ENCODE assay signal across 12 mouse cellular contexts in the genomic region with DNA sequence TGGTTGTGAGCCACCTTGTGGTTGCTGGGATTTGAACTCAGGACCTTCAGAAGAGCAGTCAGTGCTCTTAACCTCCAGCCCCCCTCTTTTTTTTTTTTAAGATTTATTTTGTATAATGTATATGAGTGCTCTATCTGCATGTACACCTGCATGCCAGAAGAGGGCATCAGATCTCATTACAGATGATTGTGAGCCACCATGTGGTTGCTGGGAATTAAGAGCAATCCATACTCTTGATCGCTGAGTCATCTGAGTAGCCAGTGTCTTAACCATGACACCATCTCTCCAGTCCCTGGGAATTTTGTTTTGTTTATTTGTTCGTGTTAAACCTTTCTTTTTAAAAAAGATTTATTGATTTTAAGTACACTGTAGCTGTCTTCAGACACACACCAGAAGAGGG. TPM values are rescaled to one million over a fixed set of nuclear protein-coding genes. Genes with fewer than 3 reads are reported as not detected.
DNase-seq lines count a peak whose midpoint lies in the region; ATAC-seq and TF ChIP-seq lines count a peak whose summit lies in the region.
"Not testable (repeated sequence)": the region's sequence is repeated elsewhere in the genome, so short reads cannot be mapped to it uniquely, and the experiment has no call there.
"Had no signal": no experiment of that assay in that cellular context is flagged by ENCODE, and none has a peak within 500 bp of the region (broad histone marks: within the 10 kb centered on the region; RNA-seq: fewer than 3 reads in every experiment).

No protein-coding gene starts in this region.

- not testable (repeated sequence) for H3K27me3 ChIP-seq in MEL (ENCODE audit: control insufficient read depth in 1 of 2, insufficient read depth in 2 of 2, low read length in 2 of 2); kidney, embryonic 16.5 days (ENCODE audit: insufficient read depth, low read length); liver, postnatal 0 days (ENCODE audit: insufficient read depth, low read length); midbrain, postnatal 0 days (ENCODE audit: insufficient read depth, low read length)

- not testable (repeated sequence) for TF ChIP-seq POLR2A in MEL (IDR thresholded peaks at IDR 0.05; ENCODE audit: control insufficient read depth in 1 of 2, insufficient read depth in 1 of 2, low read depth in 1 of 2, low read length in 2 of 2, poor library complexity in 1 of 2)

- not testable (repeated sequence) for H3K4me3 ChIP-seq in MEL (ENCODE audit: control insufficient read depth in 1 of 2, insufficient read depth in 1 of 2, low read depth in 2 of 2, low read length in 2 of 2); kidney, embryonic 16.5 days (ENCODE audit: low read length); liver, postnatal 0 days (ENCODE audit: low read depth, low read length); midbrain, postnatal 0 days (ENCODE audit: low read depth, low read length)

- TF ChIP-seq EP300 in MEL (IDR thresholded peaks at IDR 0.05; ENCODE audit: low read depth in 1 of 2, low read length in 2 of 2); liver, postnatal 0 days (IDR thresholded peaks at IDR 0.05; ENCODE audit: low read depth): not testable (repeated sequence)

- not testable (repeated sequence) for TF ChIP-seq RAD21 in MEL (IDR thresholded peaks at IDR 0.05; ENCODE audit: low read depth, low read length)

- TF ChIP-seq CTCF in MEL (IDR thresholded peaks at IDR 0.05 in 2 of 3, conservative IDR thresholded peaks at IDR 0.05 in 1 of 3; ENCODE audit: control insufficient read depth in 1 of 3, insufficient read depth in 1 of 3, low read depth in 2 of 3, low read length in 3 of 3, poor library complexity in 1 of 3, severe bottlenecking in 1 of 3): peak in 2 of 3 experiments; percentile 15 to 38; a peak in 3 of 6 replicates
- TF ChIP-seq CTCF in liver, postnatal 0 days (IDR thresholded peaks at IDR 0.05; ENCODE audit: low read depth): 0 out of 2 replicates have a peak, but pooled peaks have one; percentile 30
- peak; percentile 35 for TF ChIP-seq CTCF in midbrain, postnatal 0 days (IDR thresholded peaks at IDR 0.05)

- DNase-seq in 416B (ENCODE audit: low read depth): peak; percentile 62
- peak; percentile 34 for DNase-seq in MEL (ENCODE audit: low read depth, low spot score)
- DNase-seq in ZHBTc4 (ENCODE audit: low read depth, low spot score): peak; percentile 50
- DNase-seq in induced T-regulatory cell, adult 2 months (ENCODE audit: low read depth): peak; percentile 30
- DNase-seq in liver, postnatal 0 days; midbrain, postnatal 0 days (ENCODE audit: low spot score): not testable (repeated sequence)

- not testable (repeated sequence) for H3K27ac ChIP-seq in MEL (ENCODE audit: control insufficient read depth, low read depth, low read length); liver, postnatal 0 days (ENCODE audit: low read depth); midbrain, postnatal 0 days (ENCODE audit: low read depth, low read length)
- H3K27ac ChIP-seq in kidney, embryonic 16.5 days (ENCODE audit: low read length): peak overlapping the region; percentile 89

- H3K79me2 ChIP-seq in MEL (ENCODE audit: control insufficient read depth, insufficient read depth, low read length, poor library complexity): not testable (repeated sequence)

- H3K36me3 ChIP-seq in MEL (ENCODE audit: control insufficient read depth in 1 of 2, insufficient read depth in 2 of 2, low read length in 2 of 2): peaks cover 0 to 31% of the 10 kb centered on the region in 2 experiments; a peak in 2 of 4 replicates
- not testable (repeated sequence) for H3K36me3 ChIP-seq in kidney, embryonic 16.5 days (ENCODE audit: insufficient read depth, low read length); liver, postnatal 0 days (replicated peaks; ENCODE audit: insufficient read depth, low read length); midbrain, postnatal 0 days (ENCODE audit: insufficient read depth, low read length)

- H3K4me2 ChIP-seq in kidney, embryonic 16.5 days (replicated peaks; ENCODE audit: low read depth, low read length): 0 out of 2 replicates have a peak overlapping the region, but pooled peaks have one; percentile 28
- H3K4me2 ChIP-seq in liver, postnatal 0 days (ENCODE audit: low read depth, low read length); midbrain, postnatal 0 days (ENCODE audit: low read depth, low read length, poor library complexity, severe bottlenecking): not testable (repeated sequence)

- ATAC-seq in kidney, embryonic 16.5 days (ENCODE audit: low FRiP score, low TSS enrichment); liver, postnatal 0 days; midbrain, postnatal 0 days (ENCODE audit: low FRiP score): not testable (repeated sequence)

- H3K4me1 ChIP-seq in MEL (ENCODE audit: control insufficient read depth in 1 of 2, insufficient read depth in 2 of 2, low read length in 2 of 2): peaks cover 7 to 43% of the 10 kb centered on the region in 2 experiments
- peaks cover 24% of the 10 kb centered on the region for H3K4me1 ChIP-seq in kidney, embryonic 16.5 days (ENCODE audit: insufficient read depth, low read length)
- peaks cover 24% of the 10 kb centered on the region for H3K4me1 ChIP-seq in liver, postnatal 0 days (ENCODE audit: insufficient read depth)
- not testable (repeated sequence) for H3K4me1 ChIP-seq in midbrain, postnatal 0 days (ENCODE audit: insufficient read depth, low read length)

- not testable (repeated sequence) for H3K9me3 ChIP-seq in MEL (replicated peaks; ENCODE audit: insufficient read depth, low read length); kidney, embryonic 16.5 days (ENCODE audit: low read length); liver, postnatal 0 days (ENCODE audit: low read length); midbrain, postnatal 0 days (ENCODE audit: low read length)

- not testable (repeated sequence) for H3K9ac ChIP-seq in MEL (ENCODE audit: control insufficient read depth, low read depth, low read length, poor library complexity, severe bottlenecking); kidney, embryonic 16.5 days (replicated peaks; ENCODE audit: low read length); liver, postnatal 0 days (replicated peaks); midbrain, postnatal 0 days (replicated peaks; ENCODE audit: low read length, poor library complexity, severe bottlenecking)

- 83% methylated on average over 2 of the region's 2 CpGs for WGBS in kidney, embryonic 16.5 days
- WGBS in liver, postnatal 0 days (ENCODE audit: insufficient replicate concordance): 84% methylated on average over 2 of the region's 2 CpGs
- WGBS in midbrain, postnatal 0 days: 77% methylated on average over 2 of the region's 2 CpGs

RNA-seq across cellular contexts. Expression of a gene that starts 5.4 kb away (rescaled TPM):
- 0.46 and 1.4 TPM in 2 replicates for total RNA-seq in MEL (2012; rRNA removed)
- polyA plus RNA-seq in MEL (2012; ENCODE audit: insufficient read depth in 1 of 2, insufficient read length in 2 of 2, low read depth in 1 of 2, low replicate concordance in 2 of 2, missing spikeins in 1 of 2): 1 to 10 TPM in 1 of 2 experiments, not detected in 1; 3.2 TPM
- 244 and 292 TPM in 2 replicates for polyA plus RNA-seq in kidney, embryonic 16.5 days (2015; fragmentation: Nextera tagmentation; extraction: Ambion mirVana)
- 27.4 and 28.6 TPM in 2 replicates for polyA plus RNA-seq in liver, postnatal 0 days (2015; fragmentation: Nextera tagmentation; extraction: Ambion mirVana)
- 1.4 and 5.4 TPM in 2 replicates for total RNA-seq in midbrain, postnatal 0 days (2014; rRNA removed)
- polyA plus RNA-seq in midbrain, postnatal 0 days (2015; fragmentation: Nextera tagmentation; extraction: Ambion mirVana): 1.0 and 2.0 TPM in 2 replicates
- total RNA-seq: adrenal gland, postnatal 25 days; gastrocnemius, adult 8-10 months; heart, postnatal 14 days had no signal
- polyA plus RNA-seq: erythroblast, embryonic 14.5 days; heart, adult 2 months had no signal

RNA-seq across cellular contexts. Expression of a gene that starts 6.6 kb away (rescaled TPM):
- total RNA-seq in MEL (2012; rRNA removed): not detected in 2 replicates
- not detected for polyA plus RNA-seq in MEL (2012; ENCODE audit: insufficient read depth in 1 of 2, insufficient read length in 2 of 2, low read depth in 1 of 2, low replicate concordance in 2 of 2, missing spikeins in 1 of 2)
- 3.3 and 3.8 TPM in 2 replicates for polyA plus RNA-seq in kidney, embryonic 16.5 days (2015; fragmentation: Nextera tagmentation; extraction: Ambion mirVana)
- 0.05 and 0.06 TPM in 2 replicates for polyA plus RNA-seq in liver, postnatal 0 days (2015; fragmentation: Nextera tagmentation; extraction: Ambion mirVana)
- total RNA-seq in midbrain, postnatal 0 days (2014; rRNA removed): 41.4 and 44.2 TPM in 2 replicates
- 37.5 and 39.5 TPM in 2 replicates for polyA plus RNA-seq in midbrain, postnatal 0 days (2015; fragmentation: Nextera tagmentation; extraction: Ambion mirVana)
- polyA plus RNA-seq: erythroblast, embryonic 14.5 days had no signal

RNA-seq across cellular contexts. Expression of a gene that starts 22.4 kb away (rescaled TPM):
- 0.03 TPM in 1 of 2 replicates, not detected in the other for total RNA-seq in MEL (2012; rRNA removed)
- under 1 TPM in 1 of 2 experiments, not detected in 1; 0.11 TPM for polyA plus RNA-seq in MEL (2012; ENCODE audit: insufficient read depth in 1 of 2, insufficient read length in 2 of 2, low read depth in 1 of 2, low replicate concordance in 2 of 2, missing spikeins in 1 of 2)
- 6.4 and 9.5 TPM in 2 replicates for polyA plus RNA-seq in kidney, embryonic 16.5 days (2015; fragmentation: Nextera tagmentation; extraction: Ambion mirVana)
- 0.81 and 1.4 TPM in 2 replicates for polyA plus RNA-seq in liver, postnatal 0 days (2015; fragmentation: Nextera tagmentation; extraction: Ambion mirVana)
- 5.8 and 9.1 TPM in 2 replicates for total RNA-seq in midbrain, postnatal 0 days (2014; rRNA removed)
- 1.3 and 2.4 TPM in 2 replicates for polyA plus RNA-seq in midbrain, postnatal 0 days (2015; fragmentation: Nextera tagmentation; extraction: Ambion mirVana)
- polyA plus RNA-seq: erythroblast, embryonic 14.5 days had no signal

RNA-seq across cellular contexts. Expression of a gene that starts 49.0 kb away (rescaled TPM):
- total RNA-seq in MEL (2012; rRNA removed): 17.7 and 18.7 TPM in 2 replicates
- 10 to 100 TPM in 1 of 2 experiments, not detected in 1; 30.7 TPM for polyA plus RNA-seq in MEL (2012; ENCODE audit: insufficient read depth in 1 of 2, insufficient read length in 2 of 2, low read depth in 1 of 2, low replicate concordance in 2 of 2, missing spikeins in 1 of 2)
- polyA plus RNA-seq in kidney, embryonic 16.5 days (2015; fragmentation: Nextera tagmentation; extraction: Ambion mirVana): 53.4 and 54.0 TPM in 2 replicates
- polyA plus RNA-seq in liver, postnatal 0 days (2015; fragmentation: Nextera tagmentation; extraction: Ambion mirVana): 45.2 and 45.6 TPM in 2 replicates
- 41.2 and 48.0 TPM in 2 replicates for total RNA-seq in midbrain, postnatal 0 days (2014; rRNA removed)
- polyA plus RNA-seq in midbrain, postnatal 0 days (2015; fragmentation: Nextera tagmentation; extraction: Ambion mirVana): 12.6 and 14.4 TPM in 2 replicates

RNA-seq across cellular contexts. Expression of a gene that starts 49.4 kb away (rescaled TPM):
- 155 TPM in 2 replicates for total RNA-seq in MEL (2012; rRNA removed)
- polyA plus RNA-seq in MEL (2012; ENCODE audit: insufficient read depth in 1 of 2, insufficient read length in 2 of 2, low read depth in 1 of 2, low replicate concordance in 2 of 2, missing spikeins in 1 of 2): 100 to 1,000 TPM in 1 of 2 experiments, not detected in 1; 643 TPM
- 156 and 186 TPM in 2 replicates for polyA plus RNA-seq in kidney, embryonic 16.5 days (2015; fragmentation: Nextera tagmentation; extraction: Ambion mirVana)
- 51.9 and 58.8 TPM in 2 replicates for polyA plus RNA-seq in liver, postnatal 0 days (2015; fragmentation: Nextera tagmentation; extraction: Ambion mirVana)
- 17.2 and 20.4 TPM in 2 replicates for total RNA-seq in midbrain, postnatal 0 days (2014; rRNA removed)
- polyA plus RNA-seq in midbrain, postnatal 0 days (2015; fragmentation: Nextera tagmentation; extraction: Ambion mirVana): 137 and 143 TPM in 2 replicates
